Mouse (Mus musculus): ENCODE measurements around the gene Mgat4b.

GRCm38 (mm10) chr11:50222559-50223276 is 12.0 kb downstream of the Mgat4b start:
- no peak for TF ChIP-seq CTCF (IDR thresholded peaks at IDR 0.05; ENCODE audit: extremely low read depth, insufficient read length, insufficient replicate concordance, low read depth, low read length)
- no peak for TF ChIP-seq POLR2A (IDR thresholded peaks at IDR 0.05; ENCODE audit: low read depth, low read length)

Measured in small intestine, adult 2 months (tissue).